Mouse (Mus musculus) CH12.LX (cell line): ENCODE data around the gene Ssbp4. TPM values are rescaled to one million over a fixed set of nuclear protein-coding genes. Genes with fewer than 3 reads are reported as not detected.

Experiments
- DNase-seq: peaks from one replicate; pipeline ENCODE4 v3.0.0-alpha.2; 2013; ENCODE audit errors: extremely low read depth
- H3K27ac ChIP-seq: 2 replicates; pipeline ENCODE4 v1.5.1; 2012; ENCODE audit warnings: low read depth, mild to moderate bottlenecking, control low read depth, moderate library complexity; ENCODE audit not compliant: insufficient read depth
- H3K27me3 ChIP-seq: replicated peaks from 2 replicates; pipeline ENCODE3; 2012; ENCODE audit warnings: inconsistent platforms
- H3K36me3 ChIP-seq, 2 experiments: replicated peaks in 1 of 2; 2 replicates each; pipeline versions ENCODE3 to v1.6.1; 2012; ENCODE audit warnings: inconsistent platforms in 1 of 2, low read length in 1 of 2, mild to moderate bottlenecking in 1 of 2, mixed read lengths in 1 of 2, moderate library complexity in 1 of 2; ENCODE audit not compliant: control insufficient read depth in 1 of 2, insufficient read depth in 1 of 2
- H3K4me1 ChIP-seq, 2 experiments: 2 replicates each; pipeline ENCODE4 v1.6.1; 2012; ENCODE audit warnings: inconsistent platforms in 1 of 2, moderate library complexity in 1 of 2; ENCODE audit not compliant: insufficient read depth in 2 of 2, control insufficient read depth in 1 of 2
- H3K4me2 ChIP-seq: 2 replicates; pipeline ENCODE4 v1.6.1; 2012; ENCODE audit warnings: low read depth, mild to moderate bottlenecking, control low read depth; ENCODE audit not compliant: poor library complexity, insufficient read depth, severe bottlenecking
- H3K4me3 ChIP-seq, 3 experiments: fragments of 150-350 bp in 1 of 3; sonication (generic) in 1 of 3; replicated peaks in 1 of 3; 2 replicates each; pipeline versions ENCODE3 to v1.5.1; 2011 to 2012; ENCODE audit warnings: low read depth in 2 of 3, low read length in 2 of 3, mild to moderate bottlenecking in 2 of 3, moderate library complexity in 2 of 3, control low read depth in 1 of 3, improper control_type of control experiment in 1 of 3, inconsistent platforms in 1 of 3, mixed read lengths in 1 of 3; ENCODE audit not compliant: poor library complexity in 1 of 3
- H3K79me2 ChIP-seq: replicated peaks from 2 replicates; pipeline ENCODE4 v1.6.1; 2012; ENCODE audit warnings: mild to moderate bottlenecking, moderate library complexity; ENCODE audit not compliant: control insufficient read depth, poor library complexity, insufficient read depth, severe bottlenecking; ENCODE audit errors: extremely low read depth
- H3K9ac ChIP-seq: 2 replicates; pipeline ENCODE4 v1.6.1; 2012; ENCODE audit warnings: low read depth, mild to moderate bottlenecking, control low read depth, moderate library complexity; ENCODE audit not compliant: insufficient read depth
- H3K9me3 ChIP-seq: replicated peaks from 2 replicates; pipeline ENCODE3; 2012; ENCODE audit warnings: low read length, inconsistent platforms, mixed read lengths
- BHLHE40 ChIP-seq: IDR thresholded peaks from 2 replicates; pipeline ENCODE4 v1.6.1; 2011; ENCODE audit warnings: mild to moderate bottlenecking, low read depth, low read length, improper control_type of control experiment
- CTCF ChIP-seq, 2 experiments: IDR thresholded peaks in 1 of 2; conservative IDR thresholded peaks in 1 of 2; 2 replicates each; pipeline ENCODE4 v1.5.1; 2011 to 2012; ENCODE audit warnings: low read depth in 2 of 2, low read length in 2 of 2, improper control_type of control experiment in 1 of 2, inconsistent platforms in 1 of 2, mild to moderate bottlenecking in 1 of 2, moderate library complexity in 1 of 2
- E2F4 ChIP-seq: IDR thresholded peaks from 2 replicates; pipeline ENCODE4 v1.6.1; 2011; ENCODE audit warnings: low read depth, low read length, improper control_type of control experiment; ENCODE audit not compliant: insufficient replicate concordance
- ELF1 ChIP-seq: IDR thresholded peaks from 2 replicates; pipeline ENCODE4 v1.6.1; 2014; ENCODE audit warnings: low read depth, mild to moderate bottlenecking, inconsistent platforms, low read length, improper control_type of control experiment
- ETS1 ChIP-seq: conservative IDR thresholded peaks from 2 replicates; pipeline ENCODE4 v1.6.1; 2012; ENCODE audit warnings: low read depth, mild to moderate bottlenecking, inconsistent platforms, low read length, improper control_type of control experiment, moderate library complexity
- GABPA ChIP-seq: IDR thresholded peaks from 2 replicates; pipeline ENCODE4 v1.6.1; 2012; ENCODE audit warnings: low read depth, low read length, improper control_type of control experiment, inconsistent platforms; ENCODE audit not compliant: insufficient replicate concordance
- HCFC1 ChIP-seq: IDR thresholded peaks from 2 replicates; pipeline ENCODE4 v1.6.1; 2012; ENCODE audit warnings: low read depth, mild to moderate bottlenecking, inconsistent platforms, low read length, improper control_type of control experiment
- JUN ChIP-seq: IDR thresholded peaks from 2 replicates; pipeline ENCODE4 v1.6.1; 2011; ENCODE audit warnings: low read depth, mild to moderate bottlenecking, low read length, improper control_type of control experiment, moderate library complexity; ENCODE audit not compliant: insufficient read depth
- MAX ChIP-seq: IDR thresholded peaks from 2 replicates; pipeline ENCODE4 v1.6.1; 2011; ENCODE audit warnings: low read length, improper control_type of control experiment
- MYC ChIP-seq: IDR thresholded peaks from 2 replicates; pipeline ENCODE4 v1.6.1; 2011; ENCODE audit warnings: low read depth, mild to moderate bottlenecking, improper control_type of control experiment, low read length
- NRF1 ChIP-seq: IDR thresholded peaks from 2 replicates; pipeline ENCODE4 v1.6.1; 2014; ENCODE audit warnings: low read depth, mild to moderate bottlenecking, inconsistent platforms, low read length, improper control_type of control experiment, moderate library complexity
- POLR2AphosphoS2 ChIP-seq: IDR thresholded peaks from 2 replicates; pipeline ENCODE4 v1.6.1; 2011; ENCODE audit warnings: low read depth, low read length, improper control_type of control experiment
- TCF12 ChIP-seq: IDR thresholded peaks from 2 replicates; pipeline ENCODE4 v1.6.1; 2014; ENCODE audit warnings: low read depth, mild to moderate bottlenecking, inconsistent platforms, low read length, improper control_type of control experiment
- UBTF ChIP-seq: IDR thresholded peaks from 2 replicates; pipeline ENCODE4 v1.6.1; 2012; ENCODE audit warnings: low read depth, mild to moderate bottlenecking, inconsistent platforms, low read length, improper control_type of control experiment, moderate library complexity
- ZKSCAN1 ChIP-seq: IDR thresholded peaks from 2 replicates; pipeline ENCODE4 v1.6.1; 2012; ENCODE audit warnings: low read depth, inconsistent platforms, low read length, improper control_type of control experiment, borderline replicate concordance
- ZNF384 ChIP-seq: IDR thresholded peaks from 2 replicates; pipeline ENCODE4 v1.6.1; 2012; ENCODE audit warnings: low read depth, low read length, improper control_type of control experiment, inconsistent platforms
- dilution Hi-C: fragments of 300-500 bp; cut with MboI; formaldehyde crosslinking; loops from 2 replicates; pipeline ENCODE4 v1.14.3; 2020; ENCODE audit warnings: low sequenced_read_pairs; ENCODE audit not compliant: extremely low pct_unique_long_range_greater_than_20kb, extremely low pct_ligation_motif_present
- in situ Hi-C: fragments of 300-500 bp; cut with MboI; formaldehyde crosslinking; loops from 3 replicates; pipeline ENCODE4 v1.14.3; 2019; ENCODE audit warnings: low sequenced_read_pairs, low pct_ligation_motif_present, low pct_unique_long_range_greater_than_20kb, mixed read lengths
- polyA plus RNA-seq: library from polyadenylated mRNA; unstranded; fragments of >175 nt; gene quantifications from 2 replicates; pipeline ENCODE4 v1.2.1, GENCODE M21; 2012; ENCODE audit warnings: low read depth; ENCODE audit not compliant: insufficient read length
- total RNA-seq, 2 experiments: library from RNA; depleted of rRNA; stranded (reverse); fragments of 300-350 nt in 1 of 2; fragments of >200 nt in 1 of 2; gene quantifications; 2 replicates each; pipeline ENCODE4 v1.2.3; 2012 to 2014

Gene Ssbp4
- total and polyA plus RNA-seq, 3 experiments: 41.3 to 128 (median 77.3) TPM

- no peak overlapping the region for H3K4me3 ChIP-seq
- H3K36me3 ChIP-seq: peaks cover 3 to 62% of the 10 kb centered on the region in 2 experiments
- H3K4me2 ChIP-seq: no peak overlapping the region
- H3K9ac ChIP-seq: no peak overlapping the region
- H3K79me2 ChIP-seq: peaks cover 26% of the 10 kb centered on the region
- in situ Hi-C loops (loop anchor here (10.0 kb wide), 1 partner anchor 57 kb away; the partner anchor contains the start of gene Ssbp4), dilution Hi-C loops (no loop called here)
- H3K27me3 ChIP-seq: no peaks in the 10 kb centered on the region
- TF ChIP-seq JUN (no peak), CTCF (conservative IDR thresholded peaks at IDR 0.05 in 1 of 2, IDR thresholded peaks at IDR 0.05 in 1 of 2; ENCODE audit: low read depth in 2 of 2, low read length in 2 of 2) (no peak), POLR2AphosphoS2 (no peak), ZNF384 (no peak), HCFC1 (no peak), MAX (no peak), ETS1 (no peak), ZKSCAN1 (no peak), MYC (no peak), E2F4 (no peak), NRF1 (no peak), BHLHE40 (no peak), TCF12 (no peak), GABPA (no peak), ELF1 (no peak), UBTF (no peak)
- H3K9me3 ChIP-seq: no peaks in the 10 kb centered on the region
- H3K4me1 ChIP-seq: peaks cover 6 to 43% of the 10 kb centered on the region in 2 experiments; a peak in 3 of 4 replicates
- no peak overlapping the region for H3K27ac ChIP-seq
- no peak for DNase-seq
These were observed 60.9 kb downstream of the Ssbp4 start for GRCm38 (mm10) chr8:70547762-70548161.

Other genes with a start within 250 kb of the Ssbp4 start
Only the 20 nearest of the 25 such genes appear.
- 10.2 and 15.6 TPM in 2 replicates for gene Klhl26, start 131.9 kb downstream of the Ssbp4 start, total RNA-seq (2012; rRNA removed)
- gene Klhl26, start 131.9 kb downstream of the Ssbp4 start, total RNA-seq (2014; rRNA removed): 3.7 and 4.7 TPM in 2 replicates
- 4.9 and 6.0 TPM in 2 replicates for gene Klhl26, start 131.9 kb downstream of the Ssbp4 start, polyA plus RNA-seq
- not detected in 2 replicates for gene Tmem59l, start 121.5 kb downstream of the Ssbp4 start, total RNA-seq (2012; rRNA removed)
- gene Tmem59l, start 121.5 kb downstream of the Ssbp4 start, total RNA-seq (2014; rRNA removed): not detected in 2 replicates
- not detected in 2 replicates for gene Tmem59l, start 121.5 kb downstream of the Ssbp4 start, polyA plus RNA-seq
- gene Crlf1, start 115.7 kb downstream of the Ssbp4 start, total RNA-seq (2012; rRNA removed): 1.1 and 1.2 TPM in 2 replicates
- gene Crlf1, start 115.7 kb downstream of the Ssbp4 start, total RNA-seq (2014; rRNA removed): 0.42 TPM in 2 replicates
- 0.44 and 0.78 TPM in 2 replicates for gene Crlf1, start 115.7 kb downstream of the Ssbp4 start, polyA plus RNA-seq
- gene Rex1bd, start 102.1 kb downstream of the Ssbp4 start, total RNA-seq (2012; rRNA removed): 87.3 and 90.0 TPM in 2 replicates
- 43.3 and 47.8 TPM in 2 replicates for gene Rex1bd, start 102.1 kb downstream of the Ssbp4 start, total RNA-seq (2014; rRNA removed)
- 38.4 and 59.9 TPM in 2 replicates for gene Rex1bd, start 102.1 kb downstream of the Ssbp4 start, polyA plus RNA-seq
- gene Uba52, start 98.1 kb downstream of the Ssbp4 start, total RNA-seq (2012; rRNA removed): 3,341 and 3,407 TPM in 2 replicates
- 1,091 and 1,181 TPM in 2 replicates for gene Uba52, start 98.1 kb downstream of the Ssbp4 start, total RNA-seq (2014; rRNA removed)
- gene Uba52, start 98.1 kb downstream of the Ssbp4 start, polyA plus RNA-seq: 1,199 and 1,372 TPM in 2 replicates
- 246 and 266 TPM in 2 replicates for gene Fkbp8, start 81.1 kb downstream of the Ssbp4 start, total RNA-seq (2012; rRNA removed)
- 172 and 178 TPM in 2 replicates for gene Fkbp8, start 81.1 kb downstream of the Ssbp4 start, total RNA-seq (2014; rRNA removed)
- 176 and 178 TPM in 2 replicates for gene Fkbp8, start 81.1 kb downstream of the Ssbp4 start, polyA plus RNA-seq
- 45.7 and 63.4 TPM in 2 replicates for gene Kxd1, start 80.9 kb downstream of the Ssbp4 start, total RNA-seq (2012; rRNA removed)
- 67.9 and 68.0 TPM in 2 replicates for gene Kxd1, start 80.9 kb downstream of the Ssbp4 start, total RNA-seq (2014; rRNA removed)
- 56.6 and 56.7 TPM in 2 replicates for gene Kxd1, start 80.9 kb downstream of the Ssbp4 start, polyA plus RNA-seq
- 9.8 TPM in 2 replicates for gene Ell, start 69.4 kb downstream of the Ssbp4 start, total RNA-seq (2012; rRNA removed)
- 6.4 and 6.5 TPM in 2 replicates for gene Ell, start 69.4 kb downstream of the Ssbp4 start, total RNA-seq (2014; rRNA removed)
- 14.0 and 17.9 TPM in 2 replicates for gene Ell, start 69.4 kb downstream of the Ssbp4 start, polyA plus RNA-seq
- 141 and 174 TPM in 2 replicates for gene Isyna1, start 14.5 kb downstream of the Ssbp4 start, total RNA-seq (2012; rRNA removed)
- 99.9 and 107 TPM in 2 replicates for gene Isyna1, start 14.5 kb downstream of the Ssbp4 start, total RNA-seq (2014; rRNA removed)
- gene Isyna1, start 14.5 kb downstream of the Ssbp4 start, polyA plus RNA-seq: 139 and 163 TPM in 2 replicates
- gene Lrrc25, start 7.3 kb upstream of the Ssbp4 start, total RNA-seq (2012; rRNA removed): 0.25 and 0.30 TPM in 2 replicates
- 2.4 and 2.6 TPM in 2 replicates for gene Lrrc25, start 7.3 kb upstream of the Ssbp4 start, total RNA-seq (2014; rRNA removed)
- gene Lrrc25, start 7.3 kb upstream of the Ssbp4 start, polyA plus RNA-seq: 4.0 and 5.9 TPM in 2 replicates
- gene Gdf15, start 23.6 kb upstream of the Ssbp4 start, total RNA-seq (2012; rRNA removed): 0.21 TPM in 1 of 2 replicates, not detected in the other
- gene Gdf15, start 23.6 kb upstream of the Ssbp4 start, total RNA-seq (2014; rRNA removed): not detected in 2 replicates
- 0.16 TPM in 1 of 2 replicates, not detected in the other for gene Gdf15, start 23.6 kb upstream of the Ssbp4 start, polyA plus RNA-seq
- 15.2 and 22.9 TPM in 2 replicates for gene Pgpep1, start 51.5 kb upstream of the Ssbp4 start, total RNA-seq (2012; rRNA removed)
- gene Pgpep1, start 51.5 kb upstream of the Ssbp4 start, total RNA-seq (2014; rRNA removed): 10.3 and 12.3 TPM in 2 replicates
- gene Pgpep1, start 51.5 kb upstream of the Ssbp4 start, polyA plus RNA-seq: 30.0 and 35.1 TPM in 2 replicates
- 135 and 168 TPM in 2 replicates for gene Lsm4, start 64.4 kb upstream of the Ssbp4 start, total RNA-seq (2012; rRNA removed)
- gene Lsm4, start 64.4 kb upstream of the Ssbp4 start, total RNA-seq (2014; rRNA removed): 134 and 143 TPM in 2 replicates
- gene Lsm4, start 64.4 kb upstream of the Ssbp4 start, polyA plus RNA-seq: 240 and 256 TPM in 2 replicates
- gene Jund, start 90.1 kb upstream of the Ssbp4 start, total RNA-seq (2012; rRNA removed): 279 and 287 TPM in 2 replicates
- gene Jund, start 90.1 kb upstream of the Ssbp4 start, total RNA-seq (2014; rRNA removed): 147 and 191 TPM in 2 replicates
- 255 and 283 TPM in 2 replicates for gene Jund, start 90.1 kb upstream of the Ssbp4 start, polyA plus RNA-seq
- not detected in 2 replicates for gene Iqcn, start 94.6 kb upstream of the Ssbp4 start, total RNA-seq (2012; rRNA removed)
- not detected in 2 replicates for gene Iqcn, start 94.6 kb upstream of the Ssbp4 start, total RNA-seq (2014; rRNA removed)
- gene Iqcn, start 94.6 kb upstream of the Ssbp4 start, polyA plus RNA-seq: 0.07 TPM in 1 of 2 replicates, not detected in the other
- 0.25 and 0.34 TPM in 2 replicates for gene Gm3336, start 109.7 kb upstream of the Ssbp4 start, total RNA-seq (2012; rRNA removed)
- 0.31 TPM in 1 of 2 replicates, not detected in the other for gene Gm3336, start 109.7 kb upstream of the Ssbp4 start, total RNA-seq (2014; rRNA removed)
- 0.49 and 0.89 TPM in 2 replicates for gene Gm3336, start 109.7 kb upstream of the Ssbp4 start, polyA plus RNA-seq
- 3.8 and 4.7 TPM in 2 replicates for gene Pde4c, start 114.8 kb upstream of the Ssbp4 start, total RNA-seq (2012; rRNA removed)
- 2.3 and 3.1 TPM in 2 replicates for gene Pde4c, start 114.8 kb upstream of the Ssbp4 start, total RNA-seq (2014; rRNA removed)
- gene Pde4c, start 114.8 kb upstream of the Ssbp4 start, polyA plus RNA-seq: 6.5 TPM in 2 replicates
- 1.8 and 1.9 TPM in 2 replicates for gene Rab3a, start 145.8 kb upstream of the Ssbp4 start, total RNA-seq (2012; rRNA removed)
- gene Rab3a, start 145.8 kb upstream of the Ssbp4 start, total RNA-seq (2014; rRNA removed): 0.32 and 0.87 TPM in 2 replicates
- gene Rab3a, start 145.8 kb upstream of the Ssbp4 start, polyA plus RNA-seq: 0.65 and 0.99 TPM in 2 replicates
- 25.3 and 28.5 TPM in 2 replicates for gene Mpv17l2, start 152.1 kb upstream of the Ssbp4 start, total RNA-seq (2012; rRNA removed)
- 22.8 and 27.1 TPM in 2 replicates for gene Mpv17l2, start 152.1 kb upstream of the Ssbp4 start, total RNA-seq (2014; rRNA removed)
- 31.9 and 36.1 TPM in 2 replicates for gene Mpv17l2, start 152.1 kb upstream of the Ssbp4 start, polyA plus RNA-seq
- 37.4 and 45.9 TPM in 2 replicates for gene Pik3r2, start 167.8 kb upstream of the Ssbp4 start, total RNA-seq (2012; rRNA removed)
- 12.4 and 13.8 TPM in 2 replicates for gene Pik3r2, start 167.8 kb upstream of the Ssbp4 start, total RNA-seq (2014; rRNA removed)
- 16.3 and 25.8 TPM in 2 replicates for gene Pik3r2, start 167.8 kb upstream of the Ssbp4 start, polyA plus RNA-seq